Comparison of ENCODE assay signal across 21 mouse cellular contexts in the genomic region with DNA sequence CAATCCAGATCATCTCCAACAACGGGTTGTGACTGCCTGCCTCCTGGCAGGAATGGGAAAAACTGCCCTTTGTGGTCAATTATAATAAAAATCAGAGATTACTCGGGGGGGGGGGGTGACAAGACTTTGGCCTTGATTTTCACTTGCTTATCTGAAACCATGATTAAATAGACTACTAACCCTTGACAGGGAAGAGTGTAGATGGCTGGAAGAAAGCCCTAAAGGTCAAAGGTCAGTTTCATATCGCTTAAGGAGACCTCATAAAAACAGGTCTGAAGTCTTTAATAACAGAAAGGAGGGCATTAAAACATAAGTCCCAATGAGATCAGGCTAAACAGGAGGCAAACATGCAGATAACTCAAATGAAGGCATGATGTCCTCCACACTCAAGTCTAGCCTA. TPM values are rescaled to one million over a fixed set of nuclear protein-coding genes. Genes with fewer than 3 reads are reported as not detected.
"Had no signal": no experiment of that assay in that cellular context is flagged by ENCODE, and none has a peak within 500 bp of the region (broad histone marks: within the 10 kb centered on the region; RNA-seq: fewer than 3 reads in every experiment).

No protein-coding gene starts in this region.

- H3K4me3 ChIP-seq: megakaryocyte, embryonic 14.5 days; midbrain, embryonic 12.5 days; myocyte; neural tube, embryonic 13.5 days; neural tube, embryonic 15.5 days; stomach, embryonic 15.5 days had no signal

- H3K27ac ChIP-seq: macrophage; midbrain, embryonic 12.5 days; neural tube, embryonic 13.5 days; neural tube, embryonic 15.5 days; stomach, embryonic 15.5 days; stomach, postnatal 0 days had no signal

- H3K4me1 ChIP-seq: midbrain, embryonic 12.5 days; neural tube, embryonic 13.5 days; neural tube, embryonic 15.5 days; stomach, embryonic 15.5 days had no signal

- H3K9ac ChIP-seq: lung, embryonic 14.5 days; midbrain, embryonic 12.5 days; neural tube, embryonic 13.5 days; neural tube, embryonic 15.5 days; stomach, embryonic 15.5 days had no signal

- DNase-seq: lung, adult 18-20 months; lung, embryonic 14.5 days; lung, postnatal 14 days; lung, postnatal 36 days; midbrain, embryonic 14.5 days; retina, postnatal 1 day; right cerebral cortex, adult 18-20 months; right cerebral cortex, postnatal 25 days; right cerebral cortex, postnatal 4 days; thymus, adult 2 months; thymus, postnatal 25 days; thymus, postnatal 4 days had no signal

- ATAC-seq: midbrain, embryonic 16.5 days had no signal

- H3K4me2 ChIP-seq: lung, embryonic 14.5 days; midbrain, embryonic 12.5 days; neural tube, embryonic 13.5 days; neural tube, embryonic 15.5 days; stomach, embryonic 15.5 days had no signal

- H3K27me3 ChIP-seq: megakaryocyte, embryonic 14.5 days; midbrain, embryonic 12.5 days; neural tube, embryonic 13.5 days; neural tube, embryonic 15.5 days; stomach, embryonic 15.5 days had no signal

- H3K9me3 ChIP-seq: midbrain, embryonic 12.5 days; neural tube, embryonic 13.5 days; neural tube, embryonic 15.5 days; stomach, embryonic 15.5 days had no signal

RNA-seq across cellular contexts. Expression of a gene that starts 41.8 kb away (rescaled TPM):
- polyA plus RNA-seq: macrophage, myocyte had no signal
